Mouse (Mus musculus): ENCODE measurements at regions not wholly inside any gene's neighbourhood (a gene's known extent, or its start where the extent isn't known, plus 50 kb on each side); places are given as distances from the start of the nearest gene placed in this dataset.

DNA sequence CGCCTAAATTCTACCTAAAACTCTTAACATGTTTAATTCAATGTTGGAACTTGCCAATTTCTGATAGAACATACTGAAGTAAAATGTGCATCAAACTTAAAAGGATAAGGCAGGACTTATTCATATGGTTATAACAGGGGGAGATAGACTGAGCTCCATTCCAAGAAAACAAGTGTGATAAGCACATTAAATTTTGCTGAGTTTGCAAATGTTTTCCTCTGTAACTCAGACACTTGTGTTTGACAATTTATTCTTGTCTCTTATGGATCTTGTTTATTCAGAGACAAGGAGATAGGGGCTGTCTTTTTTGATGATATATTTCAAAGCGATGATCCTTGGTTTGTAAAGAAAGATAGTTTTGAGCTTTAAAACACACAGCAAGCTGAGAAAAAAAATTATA, 613.6 kb downstream of the Gm6685 start:
- no peak overlapping the region for H3K27ac ChIP-seq (ENCODE audit: insufficient read depth, low read depth, low read length, poor library complexity, severe bottlenecking)
- no peaks in the 10 kb centered on the region for H3K9me3 ChIP-seq (ENCODE audit: control insufficient read depth, insufficient read depth, low read depth, low read length)
- in situ Hi-C loops (cut with MboI; ENCODE audit: low sequenced_read_pairs in 2 of 2, unreplicated experiment in 2 of 2): no loop called here
- TF ChIP-seq ZNF384 (IDR thresholded peaks at IDR 0.05; ENCODE audit: low read depth, low read length): no peak
- TF ChIP-seq MAFK (IDR thresholded peaks at IDR 0.05; ENCODE audit: insufficient read depth, low read depth, low read length): peak; percentile 75
- DNase-seq (ENCODE audit: low read depth, low spot score): no peak
- H3K4me3 ChIP-seq (ENCODE audit: insufficient read depth in 1 of 2, low read depth in 1 of 2, low read length in 2 of 2, poor library complexity in 1 of 2, severe bottlenecking in 1 of 2): no peak overlapping the region
- H3K9ac ChIP-seq (ENCODE audit: insufficient read depth, low read depth, low read length, poor library complexity, severe bottlenecking): no peak overlapping the region
- no peaks in the 10 kb centered on the region for H3K36me3 ChIP-seq (ENCODE audit: control insufficient read depth, insufficient read depth, low read length, poor library complexity, severe bottlenecking)
- H3K4me1 ChIP-seq (ENCODE audit: control insufficient read depth in 2 of 2, insufficient read depth in 2 of 2, low read length in 2 of 2, poor library complexity in 1 of 2): no peaks in the 10 kb centered on the region

GRCm38 (mm10) chr11:27721346-27721745, 618.3 kb downstream of the Gm6685 start:
- Histone ChIP-seq H3K27ac (ENCODE audit: insufficient read depth, low read depth, low read length, poor library complexity, severe bottlenecking) (no peak overlapping the region), H3K9ac (ENCODE audit: insufficient read depth, low read depth, low read length, poor library complexity, severe bottlenecking) (no peak overlapping the region), H3K4me3 (ENCODE audit: insufficient read depth in 1 of 2, low read depth in 1 of 2, low read length in 2 of 2, poor library complexity in 1 of 2, severe bottlenecking in 1 of 2) (no peak overlapping the region), H3K36me3 (ENCODE audit: control insufficient read depth, insufficient read depth, low read length, poor library complexity, severe bottlenecking) (no peaks in the 10 kb centered on the region), H3K9me3 (ENCODE audit: control insufficient read depth, insufficient read depth, low read depth, low read length) (no peaks in the 10 kb centered on the region), H3K4me1 (ENCODE audit: control insufficient read depth in 2 of 2, insufficient read depth in 2 of 2, low read length in 2 of 2, poor library complexity in 1 of 2) (no peaks in the 10 kb centered on the region)
- no peak for TF ChIP-seq CHD2 (IDR thresholded peaks at IDR 0.05; ENCODE audit: low read depth, low read length)
- no peak for TF ChIP-seq ZNF384 (IDR thresholded peaks at IDR 0.05; ENCODE audit: low read depth, low read length)
- TF ChIP-seq ZC3H11A (IDR thresholded peaks at IDR 0.05; ENCODE audit: borderline replicate concordance, low read depth, low read length): no peak
- TF ChIP-seq HCFC1 (IDR thresholded peaks at IDR 0.05; ENCODE audit: borderline replicate concordance, insufficient read depth, low read length): no peak
- no peak for TF ChIP-seq MAFK (IDR thresholded peaks at IDR 0.05; ENCODE audit: insufficient read depth, low read depth, low read length)
- no peak for DNase-seq (ENCODE audit: low read depth, low spot score)
- in situ Hi-C loops (cut with MboI; ENCODE audit: low sequenced_read_pairs in 2 of 2, unreplicated experiment in 2 of 2): no loop called here

GRCm38 (mm10) chr11:27672436-27672835, 667.2 kb downstream of the Gm6685 start:
- H3K9me3 ChIP-seq (ENCODE audit: control insufficient read depth, insufficient read depth, low read depth, low read length): no peaks in the 10 kb centered on the region
- H3K36me3 ChIP-seq (ENCODE audit: control insufficient read depth, insufficient read depth, low read length, poor library complexity, severe bottlenecking): no peaks in the 10 kb centered on the region
- H3K27ac ChIP-seq (ENCODE audit: insufficient read depth, low read depth, low read length, poor library complexity, severe bottlenecking): no peak overlapping the region
- TF ChIP-seq MAFK (IDR thresholded peaks at IDR 0.05; ENCODE audit: insufficient read depth, low read depth, low read length) (no peak), ZC3H11A (IDR thresholded peaks at IDR 0.05; ENCODE audit: borderline replicate concordance, low read depth, low read length) (no peak), HCFC1 (IDR thresholded peaks at IDR 0.05; ENCODE audit: borderline replicate concordance, insufficient read depth, low read length) (no peak), ZNF384 (IDR thresholded peaks at IDR 0.05; ENCODE audit: low read depth, low read length) (no peak), CHD2 (IDR thresholded peaks at IDR 0.05; ENCODE audit: low read depth, low read length) (no peak)
- H3K4me1 ChIP-seq (ENCODE audit: control insufficient read depth in 2 of 2, insufficient read depth in 2 of 2, low read length in 2 of 2, poor library complexity in 1 of 2): no peaks in the 10 kb centered on the region
- no peak overlapping the region for H3K9ac ChIP-seq (ENCODE audit: insufficient read depth, low read depth, low read length, poor library complexity, severe bottlenecking)
- in situ Hi-C loops (cut with MboI; ENCODE audit: low sequenced_read_pairs in 2 of 2, unreplicated experiment in 2 of 2): no loop called here
- H3K4me3 ChIP-seq (ENCODE audit: insufficient read depth in 1 of 2, low read depth in 1 of 2, low read length in 2 of 2, poor library complexity in 1 of 2, severe bottlenecking in 1 of 2): no peak overlapping the region
- no peak for DNase-seq (ENCODE audit: low read depth, low spot score)

All from ES-E14 (cell line).